Mouse (Mus musculus) testis, adult 2 months (tissue): Measurements from ENCODE around the gene Cntd1.

Source experiments
- CTCF ChIP-seq: fragments of 200-500 bp; IDR thresholded peaks from 2 replicates; pipeline ENCODE4 v1.5.1; 2012; ENCODE audit warnings: low read depth, mild to moderate bottlenecking, inconsistent platforms, low read length, moderate library complexity; ENCODE audit not compliant: control insufficient read depth, insufficient read depth, insufficient replicate concordance
- POLR2A ChIP-seq: fragments of 200-500 bp; IDR thresholded peaks from 2 replicates; pipeline ENCODE4 v1.6.1; 2012; ENCODE audit warnings: low read depth, mild to moderate bottlenecking, inconsistent platforms, low read length, moderate library complexity; ENCODE audit not compliant: control insufficient read depth

DNA sequence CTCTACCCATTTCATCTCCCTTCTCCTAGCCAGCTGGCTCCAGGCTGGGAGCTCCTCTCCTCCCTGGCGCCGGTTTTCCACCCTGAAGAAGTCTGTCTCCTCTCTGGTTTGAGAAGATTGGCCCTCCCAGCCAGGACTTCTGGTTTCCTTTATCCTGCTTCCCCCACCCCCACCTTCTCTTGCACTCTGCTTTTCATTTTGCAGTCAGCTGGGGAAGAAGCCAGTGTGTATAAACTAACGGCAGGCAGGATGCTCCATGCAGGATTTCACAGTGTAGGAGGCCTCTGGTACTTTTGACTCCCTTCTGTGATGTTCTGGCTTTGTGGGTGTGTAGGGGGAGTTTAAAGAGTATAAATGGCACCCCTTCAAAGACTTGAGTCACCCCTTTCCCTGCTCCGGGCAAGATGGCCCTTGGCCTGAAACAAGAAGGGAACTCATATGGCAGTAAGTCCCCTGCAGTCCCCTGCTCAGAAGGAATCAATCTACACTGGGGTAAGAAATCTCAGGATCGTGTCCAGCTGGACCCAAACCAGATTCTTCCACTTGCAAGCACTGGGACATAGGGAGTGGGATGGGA lies 40.7 kb upstream of the Cntd1 start:
- TF ChIP-seq CTCF, result no peak
- TF ChIP-seq POLR2A, result no peak
